Mouse (Mus musculus) megakaryocyte, embryonic 14.5 days (primary cell): ENCODE data around the gene Col16a1.

Source experiments
- FLI1 ChIP-seq: IDR thresholded peaks from 2 replicates; pipeline ENCODE4 v1.6.1; 2012; ENCODE audit warnings: low read length, inconsistent platforms, mixed read lengths
- GATA1 ChIP-seq: IDR thresholded peaks from 3 replicates; pipeline ENCODE4 v1.6.1; 2012; ENCODE audit warnings: mixed read lengths, low read length, inconsistent platforms, borderline replicate concordance

GRCm38 (mm10) chr4:130087293-130087692 lies 39.7 kb downstream of the Col16a1 start:
- TF ChIP-seq GATA1 (no peak), FLI1 (no peak)
